Mouse (Mus musculus) kidney, embryonic 15.5 days (tissue): Measurements from ENCODE around the gene Immt. TPM values are rescaled to one million over a fixed set of nuclear protein-coding genes. Genes with fewer than 3 reads are reported as not detected.

Source experiments
- polyA plus RNA-seq: library from polyadenylated mRNA; unstranded; fragments of >200 nt; fragmentation: Nextera tagmentation; extraction: Ambion mirVana; gene quantifications from 2 replicates; pipeline ENCODE4 v1.2.1, GENCODE M21; 2015

Immt gene
- polyA plus RNA-seq, 1 experiment from 2014 or later, result 217 TPM

Other genes starting within 250 kb of the Immt start
- gene Kdm3a, start 198.3 kb upstream of the Immt start, polyA plus RNA-seq, result 47.3 and 51.7 TPM in 2 replicates
- gene Reep1, start 123.8 kb upstream of the Immt start, polyA plus RNA-seq, result 13.2 and 15.0 TPM in 2 replicates
- 63.0 and 72.5 TPM in 2 replicates for gene Mrpl35, start 4.4 kb upstream of the Immt start, polyA plus RNA-seq
- 107 and 108 TPM in 2 replicates for gene Ptcd3, start 77.4 kb downstream of the Immt start, polyA plus RNA-seq
- gene Polr1a, start 77.7 kb downstream of the Immt start, polyA plus RNA-seq, result 38.2 and 38.5 TPM in 2 replicates